Mouse (Mus musculus): ENCODE results near the gene Chst5. TPM values are rescaled to one million over a fixed set of nuclear protein-coding genes. Genes with fewer than 3 reads are reported as not detected.

The Chst5 gene
- polyA plus RNA-seq (2015; fragmentation: Nextera tagmentation; extraction: Ambion mirVana) = 1.3 and 1.6 TPM in 2 replicates

DNA sequence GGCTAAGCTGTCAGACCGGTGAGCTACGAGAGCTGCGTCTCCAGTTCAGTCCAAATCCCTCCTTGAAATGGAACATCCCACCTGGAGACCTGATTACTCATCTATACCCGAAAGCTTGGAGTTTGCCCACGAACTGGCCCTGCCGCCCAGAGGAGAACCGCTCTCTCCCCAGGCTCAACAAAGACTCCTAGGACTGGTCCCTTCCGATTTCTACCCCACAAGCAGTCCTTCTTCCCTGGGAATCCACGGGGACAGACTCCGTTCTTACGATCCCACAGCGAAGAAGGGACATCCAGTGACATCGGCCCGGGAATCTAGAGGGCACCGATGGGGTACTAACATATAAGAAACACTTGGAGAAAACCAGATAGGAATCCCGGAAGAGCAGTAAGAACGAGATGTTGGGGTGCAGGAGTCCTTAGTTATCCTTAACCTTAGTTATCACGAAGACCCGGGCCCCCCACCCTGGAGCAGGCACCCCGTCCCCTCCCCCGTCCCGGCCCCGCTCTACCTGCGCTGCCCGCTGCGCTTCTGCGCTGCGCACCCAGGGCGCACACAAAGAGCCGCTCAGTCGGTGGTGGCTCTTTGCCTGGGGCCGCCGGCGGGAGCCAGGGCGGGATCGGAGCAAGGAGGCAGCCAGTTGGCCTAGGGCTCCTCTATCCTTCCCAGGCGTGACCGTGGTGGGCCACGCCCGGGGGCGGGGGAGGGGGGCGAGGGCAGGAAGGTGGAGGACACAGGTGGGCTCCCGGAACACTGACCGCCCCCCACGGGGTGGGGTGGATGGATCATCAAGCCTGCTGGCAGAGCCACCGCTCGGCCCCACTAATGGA lies at the start of gene Chst5:
Gene Chst5, minus strand, starts transcription at position 827 of the 830 bp plus-strand sequence.
- H3K4me3 ChIP-seq (replicated peaks; ENCODE audit: low read length) = peak within 1 kb of the TSS; percentile 46
- no peak within 1 kb of the TSS for H3K27ac ChIP-seq (ENCODE audit: low read length)
- peaks cover 9% of the 10 kb centered on the region for H3K27me3 ChIP-seq (ENCODE audit: control insufficient read depth, insufficient read depth, low read length)
- H3K36me3 ChIP-seq (ENCODE audit: control insufficient read depth, insufficient read depth, low read length) = no peaks in the 10 kb centered on the region
- ATAC-seq (ENCODE audit: insufficient read depth, low FRiP score) = no peak
- 0 out of 2 replicates have a peak, but pooled peaks cover 9% of the 10 kb centered on the region for H3K4me1 ChIP-seq (ENCODE audit: control insufficient read depth, insufficient read depth, low read length)
- H3K9ac ChIP-seq (ENCODE audit: low read length) = peak within 1 kb of the TSS; percentile 70
- WGBS = 3% methylated on average over 46 of the region's 47 CpGs
- H3K4me2 ChIP-seq (ENCODE audit: low read depth, low read length) = peak within 1 kb of the TSS; percentile 83
- no peaks in the 10 kb centered on the region for H3K9me3 ChIP-seq (replicated peaks; ENCODE audit: control insufficient read depth, low read length)

GRCm38 (mm10) chr8:111957231-111957630 lies 47.0 kb upstream of the Chst5 start:
- Histone ChIP-seq H3K4me2 (ENCODE audit: low read depth, low read length) (no peak overlapping the region), H3K36me3 (ENCODE audit: control insufficient read depth, insufficient read depth, low read length) (peaks cover 11% of the 10 kb centered on the region; the same call in 1 of the 2 replicates), H3K27ac (ENCODE audit: low read length) (no peak overlapping the region), H3K27me3 (ENCODE audit: control insufficient read depth, insufficient read depth, low read length) (no peaks in the 10 kb centered on the region), H3K9me3 (replicated peaks; ENCODE audit: control insufficient read depth, low read length) (no peaks in the 10 kb centered on the region), H3K9ac (ENCODE audit: low read length) (no peak overlapping the region), H3K4me1 (ENCODE audit: control insufficient read depth, insufficient read depth, low read length) (no peaks in the 10 kb centered on the region), H3K4me3 (replicated peaks; ENCODE audit: low read length) (no peak overlapping the region)
- ATAC-seq (ENCODE audit: insufficient read depth, low FRiP score) = no peak
- 92% methylated on average over 2 of the region's 2 CpGs for WGBS

GRCm38 (mm10) chr8:111955879-111956278 lies 45.6 kb upstream of the Chst5 start:
- Histone ChIP-seq H3K9ac (ENCODE audit: low read length) (no peak overlapping the region), H3K9me3 (replicated peaks; ENCODE audit: control insufficient read depth, low read length) (no peaks in the 10 kb centered on the region), H3K27me3 (ENCODE audit: control insufficient read depth, insufficient read depth, low read length) (no peaks in the 10 kb centered on the region), H3K27ac (ENCODE audit: low read length) (no peak overlapping the region), H3K4me2 (ENCODE audit: low read depth, low read length) (no peak overlapping the region), H3K4me1 (ENCODE audit: control insufficient read depth, insufficient read depth, low read length) (no peaks in the 10 kb centered on the region), H3K36me3 (ENCODE audit: control insufficient read depth, insufficient read depth, low read length) (peaks cover 11% of the 10 kb centered on the region; the same call in 1 of the 2 replicates), H3K4me3 (replicated peaks; ENCODE audit: low read length) (no peak overlapping the region)
- 89% methylated on average over 5 of the region's 5 CpGs for WGBS
- ATAC-seq (ENCODE audit: insufficient read depth, low FRiP score) = no peak

DNA sequence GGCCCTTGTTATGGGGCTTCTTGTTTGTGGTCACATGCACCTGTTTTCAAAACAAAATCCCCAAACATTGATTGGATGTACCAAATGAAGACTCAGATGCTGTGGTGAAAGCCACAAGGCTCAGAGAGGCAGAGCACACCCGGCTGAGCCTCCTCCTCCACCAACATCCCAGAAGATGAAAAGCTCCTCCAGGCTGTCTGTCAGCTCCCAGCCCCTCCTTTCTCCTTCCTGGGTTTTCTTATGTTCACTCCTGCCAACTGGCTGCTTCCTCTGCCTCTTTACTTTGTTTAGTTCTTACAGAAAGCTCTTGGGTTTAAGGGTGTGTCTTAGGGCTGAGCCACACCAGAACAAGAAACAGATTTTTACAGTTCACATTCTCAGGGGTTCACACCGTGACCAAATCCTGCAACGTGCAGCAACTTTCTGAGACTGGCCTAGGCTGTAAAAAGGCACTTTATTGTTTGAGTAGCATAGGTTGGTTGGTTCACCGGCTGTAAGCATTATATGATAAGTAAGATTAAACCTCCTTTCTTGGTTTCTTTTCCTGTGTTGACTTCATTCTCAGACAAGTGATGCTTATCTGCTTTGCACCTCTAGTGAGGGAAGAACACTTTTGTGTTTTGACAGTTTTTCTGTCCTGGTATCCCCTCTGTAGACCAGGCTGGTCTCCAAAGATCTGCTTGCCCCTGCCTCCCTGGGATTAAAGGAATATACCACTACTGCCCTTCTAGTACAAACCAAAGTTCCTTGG lies 44.8 kb upstream of the Chst5 start:
- 79% methylated on average over 4 of the region's 4 CpGs for WGBS
- peaks cover 11% of the 10 kb centered on the region; the same call in 1 of the 2 replicates for H3K36me3 ChIP-seq (ENCODE audit: control insufficient read depth, insufficient read depth, low read length)
- H3K27ac ChIP-seq (ENCODE audit: low read length) = no peak overlapping the region
- H3K27me3 ChIP-seq (ENCODE audit: control insufficient read depth, insufficient read depth, low read length) = no peaks in the 10 kb centered on the region
- H3K4me1 ChIP-seq (ENCODE audit: control insufficient read depth, insufficient read depth, low read length) = no peaks in the 10 kb centered on the region
- H3K9me3 ChIP-seq (replicated peaks; ENCODE audit: control insufficient read depth, low read length) = no peaks in the 10 kb centered on the region
- no peak overlapping the region for H3K4me3 ChIP-seq (replicated peaks; ENCODE audit: low read length)
- no peak overlapping the region for H3K4me2 ChIP-seq (ENCODE audit: low read depth, low read length)
- no peak for ATAC-seq (ENCODE audit: insufficient read depth, low FRiP score)
- H3K9ac ChIP-seq (ENCODE audit: low read length) = no peak overlapping the region

GRCm38 (mm10) chr8:111951936-111952335 lies 41.7 kb upstream of the Chst5 start:
- Histone ChIP-seq H3K4me1 (ENCODE audit: control insufficient read depth, insufficient read depth, low read length) (no peaks in the 10 kb centered on the region), H3K4me3 (replicated peaks; ENCODE audit: low read length) (no peak overlapping the region), H3K36me3 (ENCODE audit: control insufficient read depth, insufficient read depth, low read length) (peaks cover 11% of the 10 kb centered on the region; the same call in 1 of the 2 replicates), H3K27me3 (ENCODE audit: control insufficient read depth, insufficient read depth, low read length) (no peaks in the 10 kb centered on the region), H3K4me2 (ENCODE audit: low read depth, low read length) (no peak overlapping the region), H3K27ac (ENCODE audit: low read length) (no peak overlapping the region), H3K9ac (ENCODE audit: low read length) (no peak overlapping the region), H3K9me3 (replicated peaks; ENCODE audit: control insufficient read depth, low read length) (no peaks in the 10 kb centered on the region)
- 95% methylated on average over 5 of the region's 5 CpGs for WGBS
- no peak for ATAC-seq (ENCODE audit: insufficient read depth, low FRiP score)

DNA sequence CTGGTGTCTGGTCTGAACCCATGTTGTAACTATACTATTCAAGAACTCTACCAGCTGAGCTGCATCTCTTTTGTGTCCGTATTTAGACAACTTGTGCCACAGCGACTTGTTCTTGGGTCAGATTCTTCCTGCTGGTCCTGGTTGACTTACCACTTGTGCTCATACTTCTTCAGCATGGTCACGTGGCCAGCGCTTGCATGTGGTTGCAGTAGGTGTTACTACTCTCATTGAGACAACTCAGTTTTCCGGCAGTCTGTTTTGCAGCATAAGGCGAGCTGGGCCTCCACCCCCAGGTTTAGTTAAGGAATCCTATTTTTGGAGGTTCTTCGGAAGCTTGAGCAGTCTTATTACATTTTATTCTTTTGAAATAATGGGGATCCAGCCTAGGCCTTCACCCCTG lies 41.1 kb upstream of the Chst5 start:
- H3K27me3 ChIP-seq (ENCODE audit: control insufficient read depth, insufficient read depth, low read length) = no peaks in the 10 kb centered on the region
- H3K9ac ChIP-seq (ENCODE audit: low read length) = no peak overlapping the region
- no peak for ATAC-seq (ENCODE audit: insufficient read depth, low FRiP score)
- H3K27ac ChIP-seq (ENCODE audit: low read length) = no peak overlapping the region
- 92% methylated on average over 7 of the region's 7 CpGs for WGBS
- H3K36me3 ChIP-seq (ENCODE audit: control insufficient read depth, insufficient read depth, low read length) = peaks cover 8% of the 10 kb centered on the region; the same call in 1 of the 2 replicates
- no peaks in the 10 kb centered on the region for H3K4me1 ChIP-seq (ENCODE audit: control insufficient read depth, insufficient read depth, low read length)
- H3K4me3 ChIP-seq (replicated peaks; ENCODE audit: low read length) = no peak overlapping the region
- H3K9me3 ChIP-seq (replicated peaks; ENCODE audit: control insufficient read depth, low read length) = no peaks in the 10 kb centered on the region
- no peak overlapping the region for H3K4me2 ChIP-seq (ENCODE audit: low read depth, low read length)

GRCm38 (mm10) chr8:111950846-111951245 lies 40.6 kb upstream of the Chst5 start:
- H3K4me1 ChIP-seq (ENCODE audit: control insufficient read depth, insufficient read depth, low read length) = no peaks in the 10 kb centered on the region
- no peaks in the 10 kb centered on the region for H3K9me3 ChIP-seq (replicated peaks; ENCODE audit: control insufficient read depth, low read length)
- no peak overlapping the region for H3K27ac ChIP-seq (ENCODE audit: low read length)
- no peak overlapping the region for H3K4me3 ChIP-seq (replicated peaks; ENCODE audit: low read length)
- peaks cover 8% of the 10 kb centered on the region; the same call in 1 of the 2 replicates for H3K36me3 ChIP-seq (ENCODE audit: control insufficient read depth, insufficient read depth, low read length)
- H3K4me2 ChIP-seq (ENCODE audit: low read depth, low read length) = no peak overlapping the region
- ATAC-seq (ENCODE audit: insufficient read depth, low FRiP score) = no peak
- H3K27me3 ChIP-seq (ENCODE audit: control insufficient read depth, insufficient read depth, low read length) = no peaks in the 10 kb centered on the region
- no peak overlapping the region for H3K9ac ChIP-seq (ENCODE audit: low read length)
- 88% methylated on average over 3 of the region's 3 CpGs for WGBS

GRCm38 (mm10) chr8:111947954-111948353 lies 37.7 kb upstream of the Chst5 start:
- Histone ChIP-seq H3K36me3 (ENCODE audit: control insufficient read depth, insufficient read depth, low read length) (peaks cover 6% of the 10 kb centered on the region; the same call in 1 of the 2 replicates), H3K27me3 (ENCODE audit: control insufficient read depth, insufficient read depth, low read length) (no peaks in the 10 kb centered on the region)
- ATAC-seq (ENCODE audit: insufficient read depth, low FRiP score) = no peak

GRCm38 (mm10) chr8:111947144-111947543 lies 36.9 kb upstream of the Chst5 start:
- H3K4me3 ChIP-seq (replicated peaks; ENCODE audit: low read length) = no peak overlapping the region
- no peak overlapping the region for H3K4me2 ChIP-seq (ENCODE audit: low read depth, low read length)
- H3K27ac ChIP-seq (ENCODE audit: low read length) = no peak overlapping the region
- 75% methylated on average over 2 of the region's 2 CpGs for WGBS
- H3K36me3 ChIP-seq (ENCODE audit: control insufficient read depth, insufficient read depth, low read length) = 0 out of 2 replicates have a peak, but pooled peaks cover 4% of the 10 kb centered on the region
- H3K9ac ChIP-seq (ENCODE audit: low read length) = no peak overlapping the region
- H3K9me3 ChIP-seq (replicated peaks; ENCODE audit: control insufficient read depth, low read length) = no peaks in the 10 kb centered on the region
- no peaks in the 10 kb centered on the region for H3K4me1 ChIP-seq (ENCODE audit: control insufficient read depth, insufficient read depth, low read length)
- ATAC-seq (ENCODE audit: insufficient read depth, low FRiP score) = no peak
- no peaks in the 10 kb centered on the region for H3K27me3 ChIP-seq (ENCODE audit: control insufficient read depth, insufficient read depth, low read length)

More at GRCm38 (mm10) chr8:111947954-111948353, 37.7 kb upstream of the Chst5 start:
- Histone ChIP-seq H3K4me1 (ENCODE audit: control insufficient read depth, insufficient read depth, low read length) (no peaks in the 10 kb centered on the region), H3K4me3 (replicated peaks; ENCODE audit: low read length) (no peak overlapping the region), H3K9me3 (replicated peaks; ENCODE audit: control insufficient read depth, low read length) (no peaks in the 10 kb centered on the region), H3K27ac (ENCODE audit: low read length) (no peak overlapping the region), H3K9ac (ENCODE audit: low read length) (no peak overlapping the region), H3K4me2 (ENCODE audit: low read depth, low read length) (no peak overlapping the region)
- 88% methylated on average over 8 of the region's 8 CpGs for WGBS

Measured in stomach, embryonic 16.5 days (tissue).